Mouse (Mus musculus) sigmoid colon, adult 10 weeks (tissue): ENCODE results near the gene Wdr5b. TPM values are rescaled to one million over a fixed set of nuclear protein-coding genes. Genes with fewer than 3 reads are reported as not detected.

Source experiments
- polyA plus RNA-seq: library from polyadenylated mRNA; stranded (reverse); fragments of 350-450 nt; fragmentation: Illumina TruSeq; extraction: RNeasy Lipid Tissue Mini Kit (QIAGEN cat#74804); gene quantifications from one replicate; pipeline ENCODE4 v1.2.3, GENCODE M21; 2014; ENCODE audit warnings: low read depth, low replicate concordance

Gene Wdr5b
- 9.1 TPM for polyA plus RNA-seq

DNA sequence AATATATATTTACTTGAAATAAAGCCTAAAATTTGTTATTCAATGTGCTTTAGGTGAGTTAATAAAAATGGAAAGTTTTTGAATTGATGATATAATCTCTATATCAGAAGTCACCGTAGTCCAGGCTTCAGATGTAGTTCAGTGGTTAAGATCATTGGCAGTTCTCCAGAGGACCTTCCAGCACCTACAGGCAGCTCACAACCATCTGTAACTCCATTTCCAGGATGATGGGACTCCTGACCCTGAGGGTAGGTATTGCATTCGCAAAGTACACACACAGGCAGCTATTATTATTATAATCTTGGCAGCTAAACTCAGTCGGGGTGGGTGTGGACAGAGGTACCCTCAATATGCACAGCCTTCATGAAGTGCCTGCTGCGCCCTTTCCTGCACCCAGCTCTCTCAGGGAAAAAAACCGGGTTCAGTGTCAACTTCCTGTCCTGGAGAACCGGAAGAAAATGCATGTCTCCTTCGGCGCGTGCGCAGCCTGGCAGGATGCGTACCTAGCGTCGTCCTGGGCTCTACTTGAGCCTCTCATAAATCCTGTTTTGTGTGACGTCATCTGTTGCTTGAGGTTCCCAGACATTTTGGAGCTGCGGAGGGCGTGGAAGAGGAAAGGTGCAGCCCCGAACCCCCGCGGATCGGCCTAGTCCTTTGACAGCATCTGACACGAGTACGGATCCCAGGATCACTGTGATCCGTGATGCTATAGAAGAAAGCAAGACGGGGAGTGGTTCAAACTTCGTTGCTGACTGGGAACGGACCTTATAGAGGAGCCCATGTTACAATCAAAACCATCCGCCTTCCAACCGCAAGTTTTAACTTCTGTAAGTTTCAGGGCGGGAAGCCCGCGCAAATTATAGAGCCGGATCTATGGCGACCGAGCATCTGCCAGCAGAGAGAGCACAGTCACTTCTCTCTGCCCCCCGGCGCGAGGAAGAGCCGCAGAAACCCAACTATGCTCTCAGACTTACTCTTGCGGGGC, at the start of gene Wdr5b:
Gene Wdr5b (plus strand): TSS at position 551 of the 985 bp plus-strand sequence.

DNA sequence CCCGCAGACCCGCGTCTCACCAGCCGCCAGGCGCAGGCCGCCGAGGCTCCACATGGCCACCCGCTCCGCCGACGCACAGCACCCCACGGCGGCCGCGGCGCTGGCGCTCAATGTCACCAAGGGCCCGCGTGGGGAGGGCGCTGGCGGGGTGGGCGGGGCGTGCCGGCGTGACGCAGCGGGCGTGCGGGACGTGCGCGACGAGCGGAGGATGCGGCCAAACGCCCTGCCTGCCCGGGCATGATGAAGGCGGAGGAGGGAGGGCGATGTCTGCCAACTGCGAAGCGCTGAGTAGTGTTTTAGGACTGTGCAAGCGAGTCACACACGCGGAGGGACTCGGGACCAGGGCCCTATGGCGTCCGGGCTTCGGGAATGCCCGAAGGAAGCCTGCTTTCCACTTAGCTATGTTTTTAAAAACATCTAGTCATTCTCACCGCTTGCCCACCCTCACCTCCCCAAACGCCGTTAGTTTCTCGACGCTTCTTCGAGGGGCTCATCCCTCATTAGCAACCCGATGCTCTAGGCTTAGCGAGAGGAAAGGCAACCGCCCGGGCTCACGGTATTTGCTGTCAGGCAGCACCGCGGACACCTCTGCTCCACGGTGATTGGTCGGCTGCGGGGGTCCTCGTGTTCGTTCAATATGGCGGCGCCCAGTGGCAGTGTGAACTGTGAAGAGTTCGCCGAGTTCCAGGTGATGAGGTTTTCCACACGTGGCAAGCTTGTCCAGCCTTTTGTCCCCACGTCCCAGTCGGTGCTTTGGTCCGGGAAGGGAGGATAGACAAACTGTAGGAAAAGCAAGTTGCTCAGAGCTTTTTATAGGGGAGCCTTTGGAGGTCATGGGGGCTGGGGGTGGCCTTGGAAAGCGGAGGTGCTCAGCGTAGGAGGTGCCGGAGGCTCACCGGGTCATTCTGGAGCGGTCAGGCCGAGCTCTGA, 30.7 kb downstream of the Wdr5b start, which contains the start of the genes Fam162a and Ccdc58:
Gene Fam162a (minus strand): TSS at position 145 of the 930 bp plus-strand sequence.
Gene Ccdc58 (plus strand): TSS at position 236 of the 930 bp plus-strand sequence.

Other genes starting within 250 kb of the Wdr5b start
- gene Parp14, start 169.6 kb upstream of the Wdr5b start, polyA plus RNA-seq: 58.3 TPM
- gene Parp9, start 102.7 kb upstream of the Wdr5b start, polyA plus RNA-seq: 97.8 TPM
- 76.8 TPM for gene Dtx3l, start 102.0 kb upstream of the Wdr5b start, polyA plus RNA-seq
- gene Kpna1, start 62.4 kb upstream of the Wdr5b start, polyA plus RNA-seq: 94.7 TPM
- 166 TPM for gene Fam162a, start 30.4 kb downstream of the Wdr5b start, polyA plus RNA-seq
- 158 TPM for gene Ccdc58, start 30.5 kb downstream of the Wdr5b start, polyA plus RNA-seq
- 7.3 TPM for gene Csta1, start 90.1 kb downstream of the Wdr5b start, polyA plus RNA-seq
- not detected for gene Stfa2l1, start 115.6 kb downstream of the Wdr5b start, polyA plus RNA-seq
- not detected for gene Gm5483, start 143.0 kb downstream of the Wdr5b start, polyA plus RNA-seq
- gene Gm5416, start 169.2 kb downstream of the Wdr5b start, polyA plus RNA-seq: not detected
- gene 2010005H15Rik, start 180.3 kb downstream of the Wdr5b start, polyA plus RNA-seq: 8.7 TPM
- gene Stfa1, start 235.8 kb downstream of the Wdr5b start, polyA plus RNA-seq: not detected